Mouse (Mus musculus) G1E (cell line): ENCODE measurements around the gene Crhr1. TPM values are rescaled to one million over a fixed set of nuclear protein-coding genes. Genes with fewer than 3 reads are reported as not detected.

ENCODE experiments used
- ATAC-seq: 2 replicates; pipeline ENCODE4 v1.8.0; 2016; ENCODE audit warnings: mild to moderate bottlenecking; ENCODE audit not compliant: insufficient number of reproducible peaks, poor library complexity, low FRiP score, severe bottlenecking; ENCODE audit errors: extremely low read depth
- DNase-seq: peaks from one replicate; pipeline ENCODE4 v3.0.0; 2012; ENCODE audit warnings: low spot score
- H3K27me3 ChIP-seq: 2 replicates; pipeline ENCODE4 v1.6.1; 2012; ENCODE audit warnings: mild to moderate bottlenecking, low read length, inconsistent platforms; ENCODE audit not compliant: insufficient read depth
- H3K36me3 ChIP-seq: replicated peaks from 2 replicates; pipeline ENCODE3; 2012; ENCODE audit warnings: mild to moderate bottlenecking, inconsistent platforms
- H3K4me1 ChIP-seq: 2 replicates; pipeline ENCODE4 v1.6.1; 2012; ENCODE audit warnings: low read depth, low read length, inconsistent platforms, mixed read lengths; ENCODE audit not compliant: insufficient read depth
- H3K4me3 ChIP-seq: 2 replicates; pipeline ENCODE4 v1.5.1; 2012; ENCODE audit warnings: low read depth, mild to moderate bottlenecking, inconsistent platforms, low read length, moderate library complexity, mixed read lengths
- H3K9me3 ChIP-seq: replicated peaks from 2 replicates; pipeline ENCODE4 v1.6.1; 2012; ENCODE audit warnings: inconsistent platforms
- CTCF ChIP-seq: IDR thresholded peaks from 2 replicates; pipeline ENCODE4 v1.5.1; 2012; ENCODE audit warnings: low read depth, low read length, inconsistent platforms, mixed read lengths
- GATA1 ChIP-seq: IDR thresholded peaks from 2 replicates; pipeline ENCODE4 v1.6.1; 2012; ENCODE audit warnings: borderline replicate concordance, low read length, inconsistent platforms, mixed read lengths
- GATA2 ChIP-seq: IDR thresholded peaks from 2 replicates; pipeline ENCODE4 v1.6.1; 2012; ENCODE audit warnings: low read depth, low read length, inconsistent platforms, borderline replicate concordance
- POLR2AphosphoS5 ChIP-seq: IDR thresholded peaks from 2 replicates; pipeline ENCODE4 v1.6.1; 2012; ENCODE audit warnings: low read depth, low read length, inconsistent platforms; ENCODE audit not compliant: insufficient replicate concordance
- TAL1 ChIP-seq: conservative IDR thresholded peaks from 2 replicates; pipeline ENCODE4 v1.6.1; 2012; ENCODE audit warnings: low read depth, low read length, inconsistent platforms, mixed read lengths
- polyA plus RNA-seq: library from polyadenylated mRNA; stranded (reverse); fragments of >175 nt; gene quantifications from 2 replicates; pipeline ENCODE4 v1.2.3, GENCODE M21; 2012
- total RNA-seq, 2 experiments: library from RNA; stranded (forward) in 1 of 2; stranded (reverse) in 1 of 2; fragments of 200-1000 nt in 1 of 2; fragments of >200 nt in 1 of 2; fragmentation: Nextera tagmentation in 1 of 2; gene quantifications; 2 replicates each; pipeline ENCODE4 v1.2.3; 2014 to 2017

Gene Crhr1
- total and polyA plus RNA-seq, 3 experiments = not detected

- DNase-seq = no peak
- ATAC-seq = no peak
- Histone ChIP-seq H3K36me3 (no peaks in the 10 kb centered on the region), H3K4me3 (no peak overlapping the region), H3K9me3 (no peaks in the 10 kb centered on the region), H3K4me1 (no peaks in the 10 kb centered on the region), H3K27me3 (peaks cover 10% of the 10 kb centered on the region; the same call in 1 of the 2 replicates)
- TF ChIP-seq GATA1 = no peak
- TF ChIP-seq GATA2 = no peak
- no peak for TF ChIP-seq CTCF
- TF ChIP-seq POLR2AphosphoS5 = no peak
- no peak for TF ChIP-seq TAL1
Measured at GRCm38 (mm10) chr11:104150911-104151310, 18.3 kb downstream of the Crhr1 start.

- no peaks in the 10 kb centered on the region for H3K9me3 ChIP-seq
- TF ChIP-seq TAL1 (no peak), CTCF (no peak), GATA2 (no peak), POLR2AphosphoS5 (no peak), GATA1 (no peak)
- no peaks in the 10 kb centered on the region for H3K4me1 ChIP-seq
- DNase-seq (no peak), ATAC-seq (no peak)
- H3K36me3 ChIP-seq = no peaks in the 10 kb centered on the region
- H3K4me3 ChIP-seq = no peak overlapping the region
- peaks cover 20% of the 10 kb centered on the region for H3K27me3 ChIP-seq
Measured at GRCm38 (mm10) chr11:104154332-104154731, 21.7 kb downstream of the Crhr1 start.

GRCm38 (mm10) chr11:104154820-104155635 lies 22.4 kb downstream of the Crhr1 start:
- ATAC-seq (no peak), DNase-seq (no peak)
- no peaks in the 10 kb centered on the region for H3K4me1 ChIP-seq
- H3K36me3 ChIP-seq = no peaks in the 10 kb centered on the region
- H3K9me3 ChIP-seq = no peaks in the 10 kb centered on the region
- no peak overlapping the region for H3K4me3 ChIP-seq
- H3K27me3 ChIP-seq = peaks cover 22% of the 10 kb centered on the region
- TF ChIP-seq POLR2AphosphoS5 (no peak), TAL1 (no peak), GATA2 (no peak), CTCF (no peak), GATA1 (no peak)

GRCm38 (mm10) chr11:104155899-104156298 lies 23.2 kb downstream of the Crhr1 start:
- Histone ChIP-seq H3K4me3 (no peak overlapping the region), H3K27me3 (peaks cover 25% of the 10 kb centered on the region)

GRCm38 (mm10) chr11:104156391-104156790 lies 23.7 kb downstream of the Crhr1 start:
- H3K4me1 ChIP-seq = no peaks in the 10 kb centered on the region
- TF ChIP-seq CTCF (no peak), GATA1 (no peak), GATA2 (no peak), POLR2AphosphoS5 (no peak), TAL1 (no peak)
- ATAC-seq (no peak), DNase-seq (no peak)
- no peaks in the 10 kb centered on the region for H3K36me3 ChIP-seq
- no peak overlapping the region for H3K4me3 ChIP-seq
- no peaks in the 10 kb centered on the region for H3K9me3 ChIP-seq
- H3K27me3 ChIP-seq = peaks cover 25% of the 10 kb centered on the region

More at GRCm38 (mm10) chr11:104155899-104156298, 23.2 kb downstream of the Crhr1 start:
- TF ChIP-seq POLR2AphosphoS5 = no peak
- no peak for TF ChIP-seq GATA2
- TF ChIP-seq GATA1 = no peak
- TF ChIP-seq TAL1 = no peak
- TF ChIP-seq CTCF = no peak
- no peak for ATAC-seq
- Histone ChIP-seq H3K36me3 (no peaks in the 10 kb centered on the region), H3K4me1 (no peaks in the 10 kb centered on the region), H3K9me3 (no peaks in the 10 kb centered on the region)
- DNase-seq = no peak

GRCm38 (mm10) chr11:104157603-104158259 lies 25.1 kb downstream of the Crhr1 start:
- no peaks in the 10 kb centered on the region for H3K36me3 ChIP-seq
- H3K4me1 ChIP-seq = no peaks in the 10 kb centered on the region
- no peaks in the 10 kb centered on the region for H3K9me3 ChIP-seq
- ATAC-seq (no peak), DNase-seq (no peak)
- peaks cover 25% of the 10 kb centered on the region for H3K27me3 ChIP-seq
- no peak for TF ChIP-seq TAL1
- no peak for TF ChIP-seq GATA1
- no peak for TF ChIP-seq GATA2
- TF ChIP-seq POLR2AphosphoS5 = no peak
- no peak for TF ChIP-seq CTCF
- H3K4me3 ChIP-seq = no peak overlapping the region
